Mouse (Mus musculus) brown adipose tissue, adult 24 weeks (tissue): Measurements from ENCODE around the gene Ephb3. TPM values are rescaled to one million over a fixed set of nuclear protein-coding genes. Genes with fewer than 3 reads are reported as not detected.

Experiments
- H3K27ac ChIP-seq: fragments of 200-500 bp; replicated peaks from 2 replicates; pipeline ENCODE4 v1.5.1; 2012; ENCODE audit warnings: low read depth, mild to moderate bottlenecking, low read length
- H3K4me1 ChIP-seq: fragments of 200-500 bp; 2 replicates; pipeline ENCODE4 v1.6.1; 2012; ENCODE audit warnings: low read length, mixed read lengths; ENCODE audit not compliant: control insufficient read depth, insufficient read depth, insufficient read length
- H3K4me3 ChIP-seq: fragments of 200-500 bp; 2 replicates; pipeline ENCODE4 v1.5.1; 2012; ENCODE audit warnings: low read depth, mild to moderate bottlenecking, low read length, moderate library complexity; ENCODE audit not compliant: insufficient read depth
- polyA plus RNA-seq: library from polyadenylated mRNA; stranded (reverse); fragments of >200 nt; gene quantifications from 2 replicates; pipeline ENCODE4 v1.2.4, GENCODE M21; 2012; ENCODE audit not compliant: missing spikeins, insufficient read depth, insufficient read length

Gene Ephb3
- polyA plus RNA-seq, 1 experiment: not detected

GRCm38 (mm10) chr16:21216047-21216446 is 11.5 kb downstream of the Ephb3 start:
- Histone ChIP-seq H3K4me1 (no peaks in the 10 kb centered on the region), H3K27ac (no peak overlapping the region), H3K4me3 (no peak overlapping the region)

- no peak overlapping the region for H3K27ac ChIP-seq
- H3K4me1 ChIP-seq: no peaks in the 10 kb centered on the region
- H3K4me3 ChIP-seq: no peak overlapping the region
Observed at GRCm38 (mm10) chr16:21217233-21217632, 12.7 kb downstream of the Ephb3 start.

GRCm38 (mm10) chr16:21219656-21220055 is 15.1 kb downstream of the Ephb3 start:
- no peaks in the 10 kb centered on the region for H3K4me1 ChIP-seq
- H3K27ac ChIP-seq: no peak overlapping the region
- no peak overlapping the region for H3K4me3 ChIP-seq

GRCm38 (mm10) chr16:21223038-21223437 is 18.5 kb downstream of the Ephb3 start:
- H3K4me1 ChIP-seq: no peaks in the 10 kb centered on the region
- no peak overlapping the region for H3K27ac ChIP-seq
- no peak overlapping the region for H3K4me3 ChIP-seq

GRCm38 (mm10) chr16:21224648-21225240 is 20.2 kb downstream of the Ephb3 start:
- no peaks in the 10 kb centered on the region for H3K4me1 ChIP-seq
- H3K27ac ChIP-seq: no peak overlapping the region
- H3K4me3 ChIP-seq: no peak overlapping the region

GRCm38 (mm10) chr16:21226629-21227028 is 22.1 kb downstream of the Ephb3 start:
- H3K27ac ChIP-seq: no peak overlapping the region
- no peaks in the 10 kb centered on the region for H3K4me1 ChIP-seq

GRCm38 (mm10) chr16:21235135-21235534 is 30.6 kb downstream of the Ephb3 start:
- no peak overlapping the region for H3K27ac ChIP-seq
- no peaks in the 10 kb centered on the region for H3K4me1 ChIP-seq
- H3K4me3 ChIP-seq: no peak overlapping the region

More at GRCm38 (mm10) chr16:21226629-21227028, 22.1 kb downstream of the Ephb3 start:
- no peak overlapping the region for H3K4me3 ChIP-seq

- Histone ChIP-seq H3K4me3 (no peak overlapping the region), H3K27ac (no peak overlapping the region), H3K4me1 (no peaks in the 10 kb centered on the region)
Observed at GRCm38 (mm10) chr16:21238722-21239121, 34.2 kb downstream of the Ephb3 start.

GRCm38 (mm10) chr16:21240547-21240946 is 36.0 kb downstream of the Ephb3 start:
- Histone ChIP-seq H3K27ac (no peak overlapping the region), H3K4me1 (no peaks in the 10 kb centered on the region), H3K4me3 (no peak overlapping the region)

GRCm38 (mm10) chr16:21241030-21241429 is 36.5 kb downstream of the Ephb3 start:
- H3K27ac ChIP-seq: no peak overlapping the region
- H3K4me1 ChIP-seq: no peaks in the 10 kb centered on the region
- H3K4me3 ChIP-seq: no peak overlapping the region

GRCm38 (mm10) chr16:21242946-21243345 is 38.4 kb downstream of the Ephb3 start:
- no peaks in the 10 kb centered on the region; the same call in 1 of the 2 replicates for H3K4me1 ChIP-seq
- no peak overlapping the region for H3K4me3 ChIP-seq
- no peak overlapping the region for H3K27ac ChIP-seq

- H3K4me3 ChIP-seq: no peak overlapping the region
- H3K4me1 ChIP-seq: no peaks in the 10 kb centered on the region; the same call in 1 of the 2 replicates
- no peak overlapping the region for H3K27ac ChIP-seq
Observed at GRCm38 (mm10) chr16:21244803-21245202, 40.2 kb downstream of the Ephb3 start.

GRCm38 (mm10) chr16:21245387-21245786 is 40.8 kb downstream of the Ephb3 start:
- Histone ChIP-seq H3K4me3 (no peak overlapping the region), H3K27ac (no peak overlapping the region), H3K4me1 (no peaks in the 10 kb centered on the region; the same call in 1 of the 2 replicates)

- no peaks in the 10 kb centered on the region; the same call in 1 of the 2 replicates for H3K4me1 ChIP-seq
- no peak overlapping the region for H3K27ac ChIP-seq
- H3K4me3 ChIP-seq: peak overlapping the region; percentile 48
Observed at GRCm38 (mm10) chr16:21245931-21246390, 41.4 kb downstream of the Ephb3 start.

- no peaks in the 10 kb centered on the region; the same call in 1 of the 2 replicates for H3K4me1 ChIP-seq
- peak overlapping the region; percentile 48 for H3K4me3 ChIP-seq
- H3K27ac ChIP-seq: no peak overlapping the region
Observed at GRCm38 (mm10) chr16:21246391-21247036, 42.0 kb downstream of the Ephb3 start.

- H3K4me3 ChIP-seq: no peak overlapping the region
- H3K27ac ChIP-seq: no peak overlapping the region
- no peaks in the 10 kb centered on the region; the same call in 1 of the 2 replicates for H3K4me1 ChIP-seq
Observed at GRCm38 (mm10) chr16:21247037-21247432, 42.5 kb downstream of the Ephb3 start.
